Mouse (Mus musculus) spleen, adult 2 months (tissue): ENCODE data around the gene Slc24a3.

ENCODE experiments used
- CTCF ChIP-seq: fragments of 200-500 bp; IDR thresholded peaks from 2 replicates; pipeline ENCODE4 v1.5.1; 2011; ENCODE audit warnings: mild to moderate bottlenecking, inconsistent platforms; ENCODE audit not compliant: insufficient read depth, insufficient read length, insufficient replicate concordance; ENCODE audit errors: extremely low read depth
- POLR2A ChIP-seq: fragments of 200-500 bp; IDR thresholded peaks from 2 replicates; pipeline ENCODE4 v1.6.1; 2011; ENCODE audit warnings: low read depth, low read length, inconsistent platforms

- TF ChIP-seq CTCF (no peak), POLR2A (no peak)
These were observed 301.3 kb downstream of the Slc24a3 start for GRCm38 (mm10) chr2:145468701-145469325.
